Mouse (Mus musculus) kidney, postnatal 0 days (tissue): ENCODE measurements at regions not wholly inside any gene's neighbourhood (a gene's known extent, or its start where the extent isn't known, plus 50 kb on each side); places are given as distances from the start of the nearest gene placed in this dataset.

Source experiments
- ATAC-seq: fragments of 200-750 bp; cut with Nextera tagmentation; replicated peaks from 2 replicates; pipeline ENCODE4 v1.8.0; 2017; ENCODE audit warnings: low read depth, moderate number of reproducible peaks, moderate TSS enrichment, moderate library complexity; ENCODE audit not compliant: low FRiP score
- DNase-seq: peaks from one replicate; pipeline ENCODE4 v3.0.0-alpha.2; 2016; ENCODE audit warnings: low spot score
- H3K27ac ChIP-seq: fragments of 300-500 bp; sonication (generic); 2 replicates; pipeline ENCODE4 v1.5.1; 2014; ENCODE audit warnings: mild to moderate bottlenecking
- H3K27me3 ChIP-seq: fragments of 300-500 bp; sonication (generic); 2 replicates; pipeline ENCODE4 v1.6.1; 2014; ENCODE audit warnings: low read length, mixed read lengths; ENCODE audit not compliant: insufficient read depth
- H3K36me3 ChIP-seq: fragments of 300-500 bp; sonication (generic); 2 replicates; pipeline ENCODE4 v1.6.1; 2014; ENCODE audit warnings: low read length, mixed read lengths; ENCODE audit not compliant: insufficient read depth
- H3K4me1 ChIP-seq: fragments of 300-500 bp; sonication (generic); replicated peaks from 2 replicates; pipeline ENCODE4 v1.6.1; 2014; ENCODE audit warnings: antibody characterized with exemption, low read length, mixed read lengths; ENCODE audit not compliant: insufficient read depth
- H3K4me2 ChIP-seq: fragments of 300-500 bp; sonication (generic); 2 replicates; pipeline ENCODE4 v1.6.1; 2014; ENCODE audit warnings: mild to moderate bottlenecking, low read length, moderate library complexity, mixed read lengths
- H3K4me3 ChIP-seq: fragments of 300-500 bp; sonication (generic); replicated peaks from 2 replicates; pipeline ENCODE4 v1.5.1; 2014; ENCODE audit warnings: low read depth, low read length
- H3K9ac ChIP-seq: fragments of 300-500 bp; sonication (generic); 2 replicates; pipeline ENCODE4 v1.6.1; 2014; ENCODE audit warnings: low read depth, low read length
- H3K9me3 ChIP-seq: fragments of 300-500 bp; sonication (generic); replicated peaks from 2 replicates; pipeline ENCODE4 v1.6.1; 2016; ENCODE audit warnings: low read length, inconsistent platforms, mixed read lengths
- CTCF ChIP-seq: IDR thresholded peaks from 2 replicates; pipeline ENCODE4 v1.5.1; 2016; ENCODE audit warnings: antibody characterized with exemption, low read depth, mild to moderate bottlenecking, moderate library complexity
- WGBS: fragments of 180-500 bp; shearing (Covaris S2); extraction: QIAGEN DNeasy Blood & Tissue Kit; methylation state at CpG from one replicate; pipeline ENCODE4 v1.1.7; 2014; 5-methylcytosine and 5-hydroxymethylcytosine counted together

GRCm38 (mm10) chr15:69246190-69246966 lies 2745.7 kb upstream of the Lrrc6 start:
- no peaks in the 10 kb centered on the region for H3K36me3 ChIP-seq
- H3K4me1 ChIP-seq: no peaks in the 10 kb centered on the region
- H3K27me3 ChIP-seq: no peaks in the 10 kb centered on the region
- no peak overlapping the region for H3K27ac ChIP-seq
- no peak overlapping the region for H3K9ac ChIP-seq
- DNase-seq: no peak
- TF ChIP-seq CTCF: no peak
- 68% methylated on average over 3 of the region's 3 CpGs for WGBS
- H3K4me2 ChIP-seq: no peak overlapping the region
- no peak for ATAC-seq
- no peaks in the 10 kb centered on the region for H3K9me3 ChIP-seq
- H3K4me3 ChIP-seq: no peak overlapping the region

DNA sequence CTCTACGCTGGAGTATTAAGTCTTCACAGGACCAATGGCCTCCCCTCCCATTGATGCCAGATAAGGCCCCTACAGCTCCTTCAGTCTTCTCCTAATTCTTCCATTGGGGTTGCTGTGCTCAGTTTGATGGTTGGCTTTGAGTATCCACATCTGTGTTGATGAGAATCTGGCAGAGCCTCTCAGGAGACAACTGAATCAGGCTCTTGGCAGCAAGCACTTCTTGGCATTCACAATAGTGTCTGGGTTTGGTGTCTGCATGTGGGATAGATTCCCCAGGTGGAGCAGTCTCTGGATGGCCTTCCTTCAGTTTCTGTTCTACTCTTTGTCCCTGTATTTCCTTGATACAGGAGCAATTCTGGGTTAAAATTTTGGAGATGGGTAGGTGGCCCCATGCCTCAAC lies 2734.6 kb upstream of the Lrrc6 start:
- Histone ChIP-seq H3K27ac (no peak overlapping the region), H3K9ac (no peak overlapping the region), H3K4me3 (no peak overlapping the region), H3K36me3 (no peaks in the 10 kb centered on the region), H3K27me3 (no peaks in the 10 kb centered on the region), H3K4me2 (no peak overlapping the region), H3K4me1 (no peaks in the 10 kb centered on the region), H3K9me3 (no peaks in the 10 kb centered on the region)
- ATAC-seq (no peak), DNase-seq (no peak)
- no peak for TF ChIP-seq CTCF
- WGBS: 86% methylated on average over 1 of the region's 1 CpGs

GRCm38 (mm10) chr15:69224619-69225587 lies 2724.2 kb upstream of the Lrrc6 start:
- Histone ChIP-seq H3K27me3 (no peaks in the 10 kb centered on the region), H3K4me3 (no peak overlapping the region), H3K9ac (no peak overlapping the region), H3K4me1 (no peaks in the 10 kb centered on the region), H3K36me3 (no peaks in the 10 kb centered on the region), H3K27ac (no peak overlapping the region), H3K4me2 (no peak overlapping the region), H3K9me3 (no peaks in the 10 kb centered on the region)
- DNase-seq (no peak), ATAC-seq (no peak)
- no peak for TF ChIP-seq CTCF
- 70% methylated on average over 6 of the region's 6 CpGs for WGBS

DNA sequence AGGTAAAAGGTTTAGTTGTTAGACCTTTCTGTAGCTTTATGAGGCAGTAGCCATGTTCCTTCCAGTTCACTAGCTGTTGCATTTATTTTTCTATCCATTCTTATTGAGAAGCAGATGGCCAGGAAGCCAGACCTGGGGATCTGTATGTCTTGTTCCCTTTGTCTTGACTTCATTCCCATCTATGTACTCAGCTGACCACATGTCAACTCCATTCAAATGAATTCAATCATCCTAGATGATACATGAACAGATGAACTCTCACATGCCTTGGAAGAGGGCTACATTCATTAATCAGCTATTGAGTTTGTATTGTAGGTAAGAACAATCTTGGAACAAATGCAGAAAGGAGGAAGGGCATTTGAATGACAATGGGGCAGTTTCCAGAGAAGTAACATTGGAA lies 2722.7 kb upstream of the Lrrc6 start:
- ATAC-seq (no peak), DNase-seq (no peak)
- no peak for TF ChIP-seq CTCF
- no peaks in the 10 kb centered on the region for H3K9me3 ChIP-seq
- no peaks in the 10 kb centered on the region for H3K36me3 ChIP-seq
- H3K27ac ChIP-seq: no peak overlapping the region
- no peaks in the 10 kb centered on the region for H3K4me1 ChIP-seq
- no peaks in the 10 kb centered on the region for H3K27me3 ChIP-seq
- H3K4me2 ChIP-seq: no peak overlapping the region
- H3K4me3 ChIP-seq: no peak overlapping the region
- no peak overlapping the region for H3K9ac ChIP-seq

DNA sequence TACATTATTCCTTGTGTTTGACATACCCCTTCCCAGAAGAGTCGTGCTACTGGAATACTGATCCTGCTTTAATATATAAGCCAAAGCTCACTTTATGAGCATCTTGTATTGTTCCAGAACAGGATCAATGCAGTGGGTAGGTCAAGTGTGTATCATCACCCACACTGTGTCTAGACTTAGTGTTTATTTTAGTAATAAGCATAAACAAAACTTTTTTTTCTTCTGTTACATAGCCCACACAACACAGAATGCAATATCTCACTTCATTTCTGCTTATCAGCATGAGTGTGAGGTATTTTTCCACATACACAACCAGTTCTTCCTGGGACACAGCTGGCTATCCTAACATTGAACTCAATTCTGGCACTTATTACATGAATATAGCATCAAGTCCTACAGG lies 2721.7 kb upstream of the Lrrc6 start:
- Histone ChIP-seq H3K4me1 (no peaks in the 10 kb centered on the region), H3K36me3 (no peaks in the 10 kb centered on the region), H3K9ac (no peak overlapping the region), H3K27me3 (no peaks in the 10 kb centered on the region), H3K4me3 (no peak overlapping the region), H3K9me3 (no peaks in the 10 kb centered on the region), H3K4me2 (no peak overlapping the region), H3K27ac (no peak overlapping the region)
- WGBS: 80% methylated on average over 1 of the region's 1 CpGs
- ATAC-seq: no peak
- no peak for TF ChIP-seq CTCF
- no peak for DNase-seq
